Mouse (Mus musculus): ENCODE results near the gene Adh7.

Adh7 gene

GRCm38 (mm10) chr3:138217631-138218264, at the start of gene Adh7:
Gene Adh7, plus strand, starts transcription at chr3:138217760.
- no peak for DNase-seq

- no peak for DNase-seq
These were observed 44.3 kb upstream of the Adh7 start for GRCm38 (mm10) chr3:138173291-138173690.

DNA sequence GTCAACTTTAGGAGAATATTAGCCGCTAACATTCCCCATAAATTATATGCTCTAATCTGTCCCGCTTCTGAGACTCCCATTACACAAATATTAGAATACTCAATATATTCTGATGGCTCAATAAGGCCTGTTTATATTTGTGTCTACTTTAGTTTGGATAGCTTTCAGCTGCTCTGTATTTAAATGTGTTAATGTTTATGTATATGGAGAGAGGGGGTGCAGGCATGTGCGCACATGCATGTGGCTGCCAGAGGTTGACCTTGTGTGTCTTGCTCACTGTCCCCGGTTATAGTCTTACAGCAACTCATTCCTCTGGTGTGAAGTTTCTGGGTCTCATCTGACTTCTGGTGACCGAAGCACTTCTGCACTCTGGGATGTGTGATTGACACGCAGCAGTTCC, 42.0 kb upstream of the Adh7 start:
- DNase-seq, result no peak

- DNase-seq, result no peak
These were observed 35.5 kb upstream of the Adh7 start for GRCm38 (mm10) chr3:138182019-138182418.

GRCm38 (mm10) chr3:138183371-138183770, 34.2 kb upstream of the Adh7 start:
- no peak for DNase-seq

GRCm38 (mm10) chr3:138185290-138185689, 32.3 kb upstream of the Adh7 start:
- no peak for DNase-seq

- DNase-seq, result no peak
These were observed 31.3 kb upstream of the Adh7 start for GRCm38 (mm10) chr3:138185995-138186930.

- peak; percentile 7 for DNase-seq
These were observed 25.3 kb upstream of the Adh7 start for GRCm38 (mm10) chr3:138192260-138192659.

- DNase-seq, result no peak
These were observed 23.8 kb upstream of the Adh7 start, which contains the start of gene 4930579F01Rik for GRCm38 (mm10) chr3:138193683-138194302. Gene 4930579F01Rik, minus strand, starts transcription at chr3:138193825.

DNA sequence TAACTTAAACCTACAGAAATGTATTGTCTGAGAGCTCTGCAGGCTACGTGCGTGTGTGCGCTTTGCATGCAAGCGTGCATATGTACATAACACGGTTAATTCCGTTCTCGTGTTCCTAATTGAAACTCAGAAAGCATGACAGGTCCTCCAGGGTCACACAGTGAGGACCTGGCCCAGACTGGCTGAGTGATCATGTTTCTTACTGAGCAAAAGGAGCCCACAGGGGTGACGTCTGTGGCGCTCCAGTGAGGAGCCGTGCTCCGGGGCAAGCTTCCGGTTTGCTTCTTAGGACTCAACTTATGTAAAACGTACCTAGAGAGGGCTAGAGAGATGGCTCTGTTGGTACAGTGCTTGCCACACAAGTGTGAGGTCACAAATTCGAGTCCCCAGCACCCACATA, 20.5 kb upstream of the Adh7 start:
- DNase-seq, result no peak

- no peak for DNase-seq
These were observed 20.0 kb upstream of the Adh7 start for GRCm38 (mm10) chr3:138197556-138197955.

GRCm38 (mm10) chr3:138197973-138198721, 19.4 kb upstream of the Adh7 start:
- peak; percentile 86 for DNase-seq

GRCm38 (mm10) chr3:138198722-138199068, 18.9 kb upstream of the Adh7 start:
- no peak for DNase-seq

DNA sequence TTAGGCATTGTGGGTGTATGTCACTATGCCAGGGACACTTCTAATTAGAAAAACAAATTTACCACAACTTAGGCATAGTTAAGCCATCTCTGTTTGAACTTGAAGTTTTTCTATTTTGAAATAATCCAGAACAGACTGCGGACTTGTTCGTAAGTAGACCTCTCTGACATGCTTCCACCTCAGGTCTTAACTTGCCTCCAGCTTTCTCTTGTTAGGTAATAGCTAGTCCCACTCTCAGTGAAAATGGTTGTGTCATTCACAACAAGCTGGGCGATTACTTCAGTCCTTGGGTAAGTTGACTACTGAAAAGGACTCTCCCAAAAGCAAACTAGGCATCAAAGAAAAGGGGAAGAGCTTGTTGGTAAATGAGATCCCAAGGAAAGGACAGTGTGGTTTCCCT, 8.7 kb upstream of the Adh7 start:
- DNase-seq, result no peak

GRCm38 (mm10) chr3:138210432-138211075, 7.0 kb upstream of the Adh7 start:
- no peak for DNase-seq

- DNase-seq, result no peak
These were observed 5.1 kb upstream of the Adh7 start for GRCm38 (mm10) chr3:138212431-138212951.

GRCm38 (mm10) chr3:138215395-138215989, 2.1 kb upstream of the Adh7 start:
- no peak for DNase-seq

GRCm38 (mm10) chr3:138216091-138216490, 1.5 kb upstream of the Adh7 start:
- no peak for DNase-seq

DNA sequence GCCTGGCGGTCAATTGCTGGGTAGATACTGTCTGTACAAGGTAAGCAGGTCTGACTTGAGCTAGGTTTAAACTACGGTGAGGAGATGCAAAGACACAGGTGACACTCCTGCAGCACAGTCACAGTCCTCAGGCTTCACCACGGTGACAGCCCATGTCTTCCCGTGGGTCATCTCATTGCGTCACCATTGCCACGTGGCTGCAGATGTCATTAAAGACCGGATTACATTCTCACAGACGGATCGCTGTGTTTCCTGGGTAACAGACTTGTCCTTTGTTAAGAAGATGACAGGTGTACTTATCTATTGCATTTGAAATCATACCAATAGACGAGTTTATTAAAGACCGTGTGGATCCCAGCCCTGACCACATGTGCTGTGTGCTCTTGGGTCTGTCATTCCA, 3.6 kb downstream of the Adh7 start:
- DNase-seq, result no peak

GRCm38 (mm10) chr3:138222511-138222910, 5.0 kb downstream of the Adh7 start:
- no peak for DNase-seq

DNA sequence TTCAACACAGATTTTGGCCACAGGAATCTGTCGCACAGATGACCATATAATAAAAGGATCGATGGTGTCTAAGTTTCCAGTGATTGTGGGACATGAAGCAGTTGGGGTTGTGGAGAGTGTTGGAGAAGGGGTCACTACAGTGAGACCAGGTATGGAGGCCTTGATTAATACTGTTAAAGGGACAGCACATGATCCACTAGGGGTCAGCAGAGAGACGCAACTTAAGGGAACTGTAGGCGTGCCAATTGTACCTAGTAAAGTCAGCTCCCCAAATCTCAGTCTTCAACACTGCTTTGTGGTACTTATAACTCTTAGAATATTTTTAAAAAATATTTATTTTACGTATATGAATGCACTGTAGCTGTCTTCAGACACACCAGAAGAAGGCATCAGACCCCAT, 5.4 kb downstream of the Adh7 start:
- peak; percentile 31 for DNase-seq

All from right cerebral cortex, adult 18-20 months (tissue).